Mouse (Mus musculus): ENCODE data around the gene Npc2.
A peak's percentile ranks its signal among the peaks of the same experiment; 100 is the strongest.

Gene Npc2

GRCm38 (mm10) chr12:84784604-84785381 lies 11.8 kb upstream of the Npc2 start:
- DNase-seq: peak; percentile 84 to 89

- no peak for DNase-seq
These were observed 3.3 kb upstream of the Npc2 start for GRCm38 (mm10) chr12:84776229-84776628.

- peak; percentile 37 to 63 for DNase-seq
These were observed 1.4 kb upstream of the Npc2 start for GRCm38 (mm10) chr12:84774376-84774775.

- DNase-seq: no peak
These were observed 524 bp upstream of the Npc2 start for GRCm38 (mm10) chr12:84773476-84773875.

GRCm38 (mm10) chr12:84771981-84772520 lies 901 bp downstream of the Npc2 start:
- DNase-seq: no peak

- peak; percentile 47 to 59 for DNase-seq
These were observed 3.3 kb downstream of the Npc2 start for GRCm38 (mm10) chr12:84769624-84770023.

GRCm38 (mm10) chr12:84767510-84767909 lies 5.4 kb downstream of the Npc2 start:
- peak; percentile 36 to 69 for DNase-seq

GRCm38 (mm10) chr12:84766113-84766735 lies 6.7 kb downstream of the Npc2 start:
- no peak for DNase-seq

GRCm38 (mm10) chr12:84765506-84765905 lies 7.4 kb downstream of the Npc2 start:
- DNase-seq: no peak

GRCm38 (mm10) chr12:84764756-84765155 lies 8.2 kb downstream of the Npc2 start:
- DNase-seq: no peak

GRCm38 (mm10) chr12:84763577-84764218 lies 9.3 kb downstream of the Npc2 start:
- DNase-seq: peak; percentile 77 to 84

- no peak for DNase-seq
These were observed 10.4 kb downstream of the Npc2 start for GRCm38 (mm10) chr12:84762532-84762931.

- DNase-seq: no peak
These were observed 13.9 kb downstream of the Npc2 start for GRCm38 (mm10) chr12:84759063-84759462.

- no peak for DNase-seq
These were observed 16.9 kb downstream of the Npc2 start for GRCm38 (mm10) chr12:84756016-84756415.

- DNase-seq: peak in 1 of 2 experiments; percentile 28
These were observed 17.8 kb downstream of the Npc2 start for GRCm38 (mm10) chr12:84755008-84755695.

- DNase-seq: no peak
These were observed 20.6 kb downstream of the Npc2 start for GRCm38 (mm10) chr12:84752131-84752977.

- DNase-seq: peak in 1 of 2 experiments; percentile 28
These were observed 22.3 kb downstream of the Npc2 start for GRCm38 (mm10) chr12:84750661-84751060.

- DNase-seq: no peak
These were observed 24.8 kb downstream of the Npc2 start for GRCm38 (mm10) chr12:84748134-84748533.

GRCm38 (mm10) chr12:84745700-84746099 lies 27.3 kb downstream of the Npc2 start:
- DNase-seq: no peak

GRCm38 (mm10) chr12:84743496-84743895 lies 29.5 kb downstream of the Npc2 start:
- DNase-seq: no peak

GRCm38 (mm10) chr12:84733366-84733765 lies 39.6 kb downstream of the Npc2 start:
- no peak for DNase-seq

- DNase-seq: no peak
These were observed 44.5 kb downstream of the Npc2 start for GRCm38 (mm10) chr12:84728421-84728820.

Measured in lung, adult 18-20 months (tissue).